Mouse (Mus musculus) duodenum, adult 2 months (tissue): ENCODE results near the gene Ap1g1. TPM values are rescaled to one million over a fixed set of nuclear protein-coding genes. Genes with fewer than 3 reads are reported as not detected.

Experiments used
- polyA plus RNA-seq: library from polyadenylated mRNA; depleted of rRNA; stranded (reverse); fragments of >200 nt; gene quantifications from 2 replicates; pipeline ENCODE4 v1.2.3, GENCODE M21; 2012; ENCODE audit warnings: low replicate concordance; rRNA removed

Gene Ap1g1
- polyA plus RNA-seq, result 10.0 and 11.0 TPM in 2 replicates

DNA sequence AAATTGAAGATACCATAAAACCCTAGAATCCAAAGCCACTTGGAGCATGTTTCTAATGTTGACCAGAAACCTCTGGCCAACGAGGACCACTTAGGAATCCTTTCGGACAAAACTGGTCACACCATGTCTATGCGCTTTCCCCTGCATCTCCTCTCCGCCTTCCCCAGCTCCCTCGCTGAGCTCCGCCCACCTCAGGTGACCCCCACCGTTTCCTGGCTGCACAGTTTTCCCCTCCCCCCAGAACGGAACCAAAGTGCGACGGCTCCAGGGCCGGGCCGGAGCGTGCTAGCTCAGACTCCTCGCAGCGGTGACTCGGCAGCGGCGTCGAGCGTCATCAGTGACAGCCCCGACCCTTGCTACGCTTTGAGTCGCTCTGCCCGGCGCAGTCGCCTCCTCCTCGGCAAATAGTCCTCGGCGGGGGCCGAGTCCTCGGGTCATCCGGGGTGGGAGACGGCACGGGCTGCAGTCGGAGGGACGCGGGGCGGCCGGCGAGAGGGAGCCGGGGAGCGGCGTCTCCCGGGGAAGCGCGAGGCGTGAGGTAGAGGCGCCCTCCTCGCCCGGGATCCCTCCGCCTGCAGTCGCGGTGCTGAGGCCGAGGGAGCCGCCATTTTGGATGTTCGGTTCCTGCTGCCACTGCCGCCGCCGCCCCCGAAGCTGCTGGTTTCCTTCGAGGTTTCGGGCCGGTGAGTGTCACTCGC, at the start of gene Ap1g1:
TSS of gene Ap1g1 (plus strand) at position 275 of the 698 bp plus-strand sequence.

GRCm38 (mm10) chr8:109737237-109738048, 40.9 kb upstream of the Ap1g1 start, which contains the start of gene Atxn1l:
Gene Atxn1l (minus strand): TSS chr8:109737739.

GRCm38 (mm10) chr8:109868003-109868679, 89.8 kb downstream of the Ap1g1 start, which contains the start of gene Phlpp2:
Gene Phlpp2 (plus strand): TSS chr8:109868542.

Other genes with a start within 250 kb of the Ap1g1 start
- 12.4 and 18.2 TPM in 2 replicates for gene Dhx38, start 212.7 kb upstream of the Ap1g1 start, polyA plus RNA-seq
- 2.4 and 3.2 TPM in 2 replicates for gene Txnl4b, start 212.7 kb upstream of the Ap1g1 start, polyA plus RNA-seq
- 0.92 and 18.9 TPM in 2 replicates for gene Hp, start 199.4 kb upstream of the Ap1g1 start, polyA plus RNA-seq
- 9.6 and 17.6 TPM in 2 replicates for gene Dhodh, start 169.9 kb upstream of the Ap1g1 start, polyA plus RNA-seq
- gene Pkd1l3, start 164.0 kb upstream of the Ap1g1 start, polyA plus RNA-seq, result 0.05 TPM in 2 replicates
- gene Ist1, start 85.3 kb upstream of the Ap1g1 start, polyA plus RNA-seq, result 21.5 and 23.7 TPM in 2 replicates
- gene Zfp821, start 73.0 kb upstream of the Ap1g1 start, polyA plus RNA-seq, result 4.3 TPM in 2 replicates
- 2.5 and 3.5 TPM in 2 replicates for gene Atxn1l, start 40.8 kb upstream of the Ap1g1 start, polyA plus RNA-seq
- 5.7 and 14.5 TPM in 2 replicates for gene Phlpp2, start 90.0 kb downstream of the Ap1g1 start, polyA plus RNA-seq
- 12.4 and 51.3 TPM in 2 replicates for gene Marveld3, start 183.6 kb downstream of the Ap1g1 start, polyA plus RNA-seq
- 0.05 and 0.15 TPM in 2 replicates for gene Tat, start 211.9 kb downstream of the Ap1g1 start, polyA plus RNA-seq